Mouse (Mus musculus) erythroid progenitor cell, adult 5-6 weeks (primary cell): ENCODE results near the gene Vmn1r132. TPM values are rescaled to one million over a fixed set of nuclear protein-coding genes. Genes with fewer than 3 reads are reported as not detected.
"Not testable (repeated sequence)": the region's sequence is repeated elsewhere in the genome, so short reads cannot be mapped to it uniquely, and the experiment has no call there.

Experiments
- ATAC-seq: replicated peaks from 2 replicates; pipeline ENCODE4 v1.8.0; 2016; ENCODE audit warnings: moderate number of reproducible peaks, mild to moderate bottlenecking, moderate TSS enrichment, inconsistent platforms; ENCODE audit not compliant: poor library complexity, low FRiP score, severe bottlenecking
- total RNA-seq, 2 experiments: library from RNA; stranded (forward) in 1 of 2; stranded (reverse) in 1 of 2; fragments of 150-400 nt in 1 of 2; fragments of 186-747, 209-891 nt in 1 of 2; gene quantifications; 2 replicates each; pipeline versions ENCODE4 v1.2.3 to v1.2.4; 2015 to 2017; ENCODE audit warnings: low replicate concordance in 2 of 2

Gene Vmn1r132
- total RNA-seq (2015; ENCODE audit: low replicate concordance) = not detected in 2 replicates
- total RNA-seq (2017; ENCODE audit: low replicate concordance) = not detected in 2 replicates

DNA sequence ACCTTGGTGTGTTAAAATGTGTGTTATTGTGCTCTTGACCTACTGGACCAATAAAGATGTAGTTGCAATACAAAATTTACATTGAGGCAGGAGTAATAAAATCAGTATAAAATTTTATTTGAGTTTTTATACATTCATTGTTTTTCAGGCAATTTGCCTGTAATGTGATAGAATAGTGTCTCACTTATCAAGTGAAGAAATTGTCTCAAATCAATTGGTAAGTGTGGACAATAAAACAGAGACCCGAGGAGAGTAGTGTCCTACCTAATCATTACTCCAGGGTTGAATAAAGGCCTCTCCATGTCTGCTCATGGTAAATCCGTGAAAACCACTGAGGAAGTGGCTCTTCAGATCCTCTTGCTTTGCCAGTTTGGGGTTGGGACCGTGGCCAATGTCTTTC lies at the start of gene Vmn1r132:
TSS of gene Vmn1r132 (plus strand) at position 301 of the 400 bp plus-strand sequence.
- ATAC-seq = not testable (repeated sequence)

Other genes with a start within 250 kb of the Vmn1r132 start
- not detected in 2 replicates for gene Gm6882, start 181.3 kb upstream of the Vmn1r132 start, total RNA-seq (2015; ENCODE audit: low replicate concordance)
- gene Gm6882, start 181.3 kb upstream of the Vmn1r132 start, total RNA-seq (2017; ENCODE audit: low replicate concordance) = not detected in 2 replicates
- gene Vmn1r130, start 102.3 kb upstream of the Vmn1r132 start, total RNA-seq (2015; ENCODE audit: low replicate concordance) = not detected in 2 replicates
- not detected in 2 replicates for gene Vmn1r130, start 102.3 kb upstream of the Vmn1r132 start, total RNA-seq (2017; ENCODE audit: low replicate concordance)
- gene Vmn1r131, start 68.0 kb upstream of the Vmn1r132 start, total RNA-seq (2015; ENCODE audit: low replicate concordance) = not detected in 2 replicates
- gene Vmn1r131, start 68.0 kb upstream of the Vmn1r132 start, total RNA-seq (2017; ENCODE audit: low replicate concordance) = not detected in 2 replicates
- not detected in 2 replicates for gene Gm4175, start 147.4 kb downstream of the Vmn1r132 start, total RNA-seq (2015; ENCODE audit: low replicate concordance)
- not detected in 2 replicates for gene Gm4175, start 147.4 kb downstream of the Vmn1r132 start, total RNA-seq (2017; ENCODE audit: low replicate concordance)
- gene Gm4177, start 182.6 kb downstream of the Vmn1r132 start, total RNA-seq (2015; ENCODE audit: low replicate concordance) = not detected in 2 replicates
- not detected in 2 replicates for gene Gm4177, start 182.6 kb downstream of the Vmn1r132 start, total RNA-seq (2017; ENCODE audit: low replicate concordance)
- not detected in 2 replicates for gene Vmn1r135, start 218.3 kb downstream of the Vmn1r132 start, total RNA-seq (2015; ENCODE audit: low replicate concordance)
- gene Vmn1r135, start 218.3 kb downstream of the Vmn1r132 start, total RNA-seq (2017; ENCODE audit: low replicate concordance) = not detected in 2 replicates
- gene Gm5725, start 230.2 kb downstream of the Vmn1r132 start, total RNA-seq (2015; ENCODE audit: low replicate concordance) = not detected in 2 replicates
- gene Gm5725, start 230.2 kb downstream of the Vmn1r132 start, total RNA-seq (2017; ENCODE audit: low replicate concordance) = not detected in 2 replicates